Mouse (Mus musculus) liver, postnatal 0 days (tissue): ENCODE results near the gene P2rx3.

Experiments used
- CTCF ChIP-seq: sonication (generic); IDR thresholded peaks from 2 replicates; pipeline ENCODE4 v1.5.1; 2016; ENCODE audit warnings: antibody characterized with exemption, low read depth
- EP300 ChIP-seq: IDR thresholded peaks from 2 replicates; pipeline ENCODE4 v1.6.1; 2016; ENCODE audit warnings: antibody characterized with exemption, low read depth, mild to moderate bottlenecking

DNA sequence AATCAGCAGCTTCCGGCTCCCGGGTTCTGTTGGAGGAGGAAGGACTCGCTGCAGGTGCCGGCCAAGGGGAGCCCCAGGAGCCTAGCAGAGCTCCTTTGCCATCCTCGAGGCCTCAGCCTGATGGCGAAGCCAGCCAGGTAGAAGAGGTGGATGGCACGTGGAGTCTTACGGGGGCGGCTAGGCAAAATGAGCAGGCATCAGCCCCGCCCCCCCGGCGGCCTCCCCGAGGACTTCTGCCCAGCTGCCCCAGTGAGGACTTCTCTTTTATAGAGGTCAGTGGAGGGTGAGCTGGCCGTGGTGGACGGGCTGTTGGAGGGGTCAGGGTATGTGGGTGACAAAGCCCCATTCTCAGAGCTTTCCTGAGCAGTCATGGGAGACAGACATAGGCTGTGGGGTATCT is 32.8 kb upstream of the P2rx3 start:
- TF ChIP-seq CTCF (no peak), EP300 (no peak)
